ENCODE assay signal across 17 mouse cellular contexts in genomic region chr9:40299323-40299722, GRCm38 (mm10). TPM values are rescaled to one million over a fixed set of nuclear protein-coding genes. Genes with fewer than 3 reads are reported as not detected.
"Had no signal": no experiment of that assay in that cellular context is flagged by ENCODE, and none has a peak within 500 bp of the region (broad histone marks: within the 10 kb centered on the region; RNA-seq: fewer than 3 reads in every experiment).

No protein-coding gene starts in this region.

- DNase-seq: cerebellum, adult 8-10 months; cerebellum, adult 9-10 months; cerebellum, adult 9-11 months; cerebellum, postnatal 10 days; cerebellum, postnatal 14 days; cerebellum, postnatal 25 days; cerebellum, postnatal 36 days; embryo, embryonic 11 days; forebrain, postnatal 0 days; gastrocnemius, adult 2 months; gastrocnemius, postnatal 10 days; gastrocnemius, postnatal 14 days; gastrocnemius, postnatal 25 days; gastrocnemius, postnatal 36 days; heart, adult 18-20 months; heart, adult 2 months had no signal

RNA-seq across cellular contexts. Expression of gene Scn3b, which starts 30.3 kb away (rescaled TPM):
- total RNA-seq: granulocyte monocyte progenitor cell, adult 5-6 weeks had no signal
